Mouse (Mus musculus) left cerebral cortex, adult 11 months (tissue): ENCODE measurements at regions not wholly inside any gene's neighbourhood (a gene's known extent, or its start where the extent isn't known, plus 50 kb on each side); places are given as distances from the start of the nearest gene placed in this dataset.

Experiments
- DNase-seq: peaks from one replicate; pipeline ENCODE4 v3.0.0; 2022; ENCODE audit warnings: low spot score

GRCm38 (mm10) chr2:115513774-115514231, 67.7 kb upstream of the BC052040 start:
- no peak for DNase-seq

- DNase-seq, result peak; percentile 27
These were observed 66.6 kb upstream of the BC052040 start for GRCm38 (mm10) chr2:115514831-115515428.

GRCm38 (mm10) chr2:115515470-115515869, 66.0 kb upstream of the BC052040 start:
- no peak for DNase-seq

GRCm38 (mm10) chr2:115516824-115517223, 64.7 kb upstream of the BC052040 start:
- DNase-seq, result no peak

- no peak for DNase-seq
These were observed 61.5 kb upstream of the BC052040 start for GRCm38 (mm10) chr2:115519974-115520373.

GRCm38 (mm10) chr2:115520413-115521139, 60.9 kb upstream of the BC052040 start:
- no peak for DNase-seq

GRCm38 (mm10) chr2:115529878-115530277, 51.6 kb upstream of the BC052040 start:
- DNase-seq, result no peak
